Mouse (Mus musculus): ENCODE results near the gene Fancc.
"Not testable (repeated sequence)": the region's sequence is repeated elsewhere in the genome, so short reads cannot be mapped to it uniquely, and the experiment has no call there.

Fancc gene

GRCm38 (mm10) chr13:63353312-63353711, 143.8 kb downstream of the Fancc start:
- not testable (repeated sequence) for DNase-seq (ENCODE audit: low spot score)

- no peak for DNase-seq (ENCODE audit: low spot score)
Observed at GRCm38 (mm10) chr13:63350076-63350475, 147.0 kb downstream of the Fancc start.

GRCm38 (mm10) chr13:63347639-63348038, 149.4 kb downstream of the Fancc start:
- no peak for DNase-seq (ENCODE audit: low spot score)

GRCm38 (mm10) chr13:63345476-63346225, 151.4 kb downstream of the Fancc start:
- no peak for DNase-seq (ENCODE audit: low spot score)

- no peak for DNase-seq (ENCODE audit: low spot score)
Observed at GRCm38 (mm10) chr13:63344481-63344880, 152.6 kb downstream of the Fancc start.

GRCm38 (mm10) chr13:63342781-63343180, 154.3 kb downstream of the Fancc start:
- no peak for DNase-seq (ENCODE audit: low spot score)

- no peak for DNase-seq (ENCODE audit: low spot score)
Observed at GRCm38 (mm10) chr13:63339946-63340345, 157.1 kb downstream of the Fancc start.

GRCm38 (mm10) chr13:63337239-63337960, 159.7 kb downstream of the Fancc start:
- DNase-seq (ENCODE audit: low spot score): no peak

GRCm38 (mm10) chr13:63336335-63336734, 160.7 kb downstream of the Fancc start:
- no peak for DNase-seq (ENCODE audit: low spot score)

- DNase-seq (ENCODE audit: low spot score): peak; percentile 68
Observed at GRCm38 (mm10) chr13:63335421-63336134, 161.5 kb downstream of the Fancc start.

GRCm38 (mm10) chr13:63332576-63333300, 164.3 kb downstream of the Fancc start:
- DNase-seq (ENCODE audit: low spot score): peak; percentile 84

- peak; percentile 86 for DNase-seq (ENCODE audit: low spot score)
Observed at GRCm38 (mm10) chr13:63331379-63331778, 165.7 kb downstream of the Fancc start.

- peak; percentile 58 for DNase-seq (ENCODE audit: low spot score)
Observed at GRCm38 (mm10) chr13:63330236-63330860, 166.7 kb downstream of the Fancc start.

GRCm38 (mm10) chr13:63326015-63326414, 171.1 kb downstream of the Fancc start:
- no peak for DNase-seq (ENCODE audit: low spot score)

- DNase-seq (ENCODE audit: low spot score): peak; percentile 38
Observed at GRCm38 (mm10) chr13:63324978-63325848, 171.9 kb downstream of the Fancc start.

GRCm38 (mm10) chr13:63324311-63324710, 172.8 kb downstream of the Fancc start:
- peak; percentile 67 for DNase-seq (ENCODE audit: low spot score)

- no peak for DNase-seq (ENCODE audit: low spot score)
Observed at GRCm38 (mm10) chr13:63323286-63324075, 173.6 kb downstream of the Fancc start.

GRCm38 (mm10) chr13:63322756-63323155, 174.3 kb downstream of the Fancc start:
- DNase-seq (ENCODE audit: low spot score): no peak

- DNase-seq (ENCODE audit: low spot score): peak; percentile 46
Observed at GRCm38 (mm10) chr13:63321689-63322088, 175.4 kb downstream of the Fancc start.

- no peak for DNase-seq (ENCODE audit: low spot score)
Observed at GRCm38 (mm10) chr13:63319814-63320213, 177.3 kb downstream of the Fancc start.
